Mouse (Mus musculus): ENCODE measurements around the gene Slc27a4. TPM values are rescaled to one million over a fixed set of nuclear protein-coding genes. Genes with fewer than 3 reads are reported as not detected.
A peak's percentile ranks its signal among the peaks of the same experiment; 100 is the strongest.

The Slc27a4 gene
- polyA plus RNA-seq, 1 experiment from 2014 or later, result 10.9 TPM

- Histone ChIP-seq H3K9me3 (replicated peaks) (no peaks in the 10 kb centered on the region), H3K27ac (ENCODE audit: poor library complexity, severe bottlenecking) (peak within 1 kb of the TSS; percentile 45; the same call in 1 of the 2 replicates), H3K36me3 (peaks cover 60% of the 10 kb centered on the region), H3K4me1 (replicated peaks) (peaks cover 12% of the 10 kb centered on the region), H3K4me3 (peak within 1 kb of the TSS; percentile 84), H3K27me3 (replicated peaks) (no peaks in the 10 kb centered on the region), H3K4me2 (peak within 1 kb of the TSS; percentile 89), H3K9ac (peak within 1 kb of the TSS; percentile 76)
- 2% methylated on average over 31 of the region's 31 CpGs for WGBS
- ATAC-seq (ENCODE audit: insufficient number of reproducible peaks, low FRiP score), result peak; percentile 87
Observed at GRCm38 (mm10) chr2:29787104-29787917, 15.1 kb upstream of the Slc27a4 start, which contains the start of gene Coq4. Gene Coq4, plus strand, starts transcription at chr2:29787493.

DNA sequence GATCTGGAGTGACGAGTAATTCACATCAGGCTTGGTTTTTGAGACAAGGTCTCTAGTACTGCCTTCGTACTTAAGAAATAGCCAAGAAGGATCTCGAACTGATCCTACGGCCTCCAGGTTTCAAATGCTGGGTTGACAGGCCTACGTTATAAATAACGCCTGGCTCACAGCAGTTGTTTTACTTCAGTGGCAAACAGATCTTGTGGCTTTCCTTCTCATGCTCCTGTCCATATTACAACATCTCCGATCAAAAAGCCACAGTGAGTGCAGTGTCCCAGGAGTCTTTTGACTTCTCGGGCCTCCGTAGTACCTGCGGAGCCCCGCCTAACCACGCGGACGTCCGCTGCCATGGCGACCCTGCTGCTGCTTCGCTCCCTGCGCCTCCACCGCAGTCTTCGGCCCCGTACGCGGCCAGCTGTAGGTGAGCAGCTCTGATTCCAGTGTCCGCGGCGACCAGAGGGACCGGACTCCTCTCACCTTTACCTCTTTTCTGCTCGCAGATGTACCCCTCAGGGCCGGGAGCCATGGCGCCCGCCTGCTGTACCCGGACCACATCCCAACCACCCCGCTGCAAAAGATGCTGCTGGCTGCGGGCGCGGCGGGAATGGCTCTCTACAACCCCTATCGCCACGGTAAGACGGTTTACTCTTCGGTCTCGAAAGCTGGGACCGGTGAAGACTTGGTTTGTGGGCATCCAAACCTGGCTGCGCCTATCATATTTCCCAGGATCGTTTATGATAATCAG is 14.3 kb upstream of the Slc27a4 start, which contains the start of gene Trub2:
Trub2 (minus strand) TSS at position 566 of the 745 bp plus-strand sequence.
- WGBS, result under 1% methylated on average over 45 of the region's 45 CpGs
- peak within 1 kb of the TSS; percentile 76 for H3K9ac ChIP-seq
- H3K36me3 ChIP-seq, result peaks cover 60% of the 10 kb centered on the region
- peak within 1 kb of the TSS; percentile 45; the same call in 1 of the 2 replicates for H3K27ac ChIP-seq (ENCODE audit: poor library complexity, severe bottlenecking)
- ATAC-seq (ENCODE audit: insufficient number of reproducible peaks, low FRiP score), result peak; percentile 88
- H3K27me3 ChIP-seq (replicated peaks), result no peaks in the 10 kb centered on the region
- peak within 1 kb of the TSS; percentile 84 for H3K4me3 ChIP-seq
- H3K4me1 ChIP-seq (replicated peaks), result peaks cover 12% of the 10 kb centered on the region
- peak within 1 kb of the TSS; percentile 89 for H3K4me2 ChIP-seq
- H3K9me3 ChIP-seq (replicated peaks), result no peaks in the 10 kb centered on the region

GRCm38 (mm10) chr2:29792772-29793487 is 9.5 kb upstream of the Slc27a4 start:
- H3K9ac ChIP-seq, result no peak overlapping the region
- no peak for ATAC-seq (ENCODE audit: insufficient number of reproducible peaks, low FRiP score)
- no peaks in the 10 kb centered on the region for H3K27me3 ChIP-seq (replicated peaks)
- H3K27ac ChIP-seq (ENCODE audit: poor library complexity, severe bottlenecking), result no peak overlapping the region
- no peaks in the 10 kb centered on the region for H3K9me3 ChIP-seq (replicated peaks)
- H3K4me1 ChIP-seq (replicated peaks), result peaks cover 5% of the 10 kb centered on the region; the same call in 1 of the 2 replicates
- 91% methylated on average over 2 of the region's 2 CpGs for WGBS
- H3K4me3 ChIP-seq, result no peak overlapping the region
- peaks cover 48% of the 10 kb centered on the region for H3K36me3 ChIP-seq
- H3K4me2 ChIP-seq, result no peak overlapping the region

GRCm38 (mm10) chr2:29802827-29803201 is 380 bp downstream of the Slc27a4 start:
- peak; percentile 63 for ATAC-seq (ENCODE audit: insufficient number of reproducible peaks, low FRiP score)
- Histone ChIP-seq H3K9me3 (replicated peaks) (no peaks in the 10 kb centered on the region), H3K27me3 (replicated peaks) (0 out of 2 replicates have a peak, but pooled peaks cover 11% of the 10 kb centered on the region), H3K4me3 (peak overlapping the region; percentile 93), H3K4me2 (peak overlapping the region; percentile 95), H3K4me1 (replicated peaks) (peaks cover 10% of the 10 kb centered on the region), H3K36me3 (peaks cover 38% of the 10 kb centered on the region), H3K9ac (peak overlapping the region; percentile 93), H3K27ac (ENCODE audit: poor library complexity, severe bottlenecking) (peak overlapping the region; percentile 61; the same call in 1 of the 2 replicates)
- WGBS, result under 1% methylated on average over 30 of the region's 39 CpGs

DNA sequence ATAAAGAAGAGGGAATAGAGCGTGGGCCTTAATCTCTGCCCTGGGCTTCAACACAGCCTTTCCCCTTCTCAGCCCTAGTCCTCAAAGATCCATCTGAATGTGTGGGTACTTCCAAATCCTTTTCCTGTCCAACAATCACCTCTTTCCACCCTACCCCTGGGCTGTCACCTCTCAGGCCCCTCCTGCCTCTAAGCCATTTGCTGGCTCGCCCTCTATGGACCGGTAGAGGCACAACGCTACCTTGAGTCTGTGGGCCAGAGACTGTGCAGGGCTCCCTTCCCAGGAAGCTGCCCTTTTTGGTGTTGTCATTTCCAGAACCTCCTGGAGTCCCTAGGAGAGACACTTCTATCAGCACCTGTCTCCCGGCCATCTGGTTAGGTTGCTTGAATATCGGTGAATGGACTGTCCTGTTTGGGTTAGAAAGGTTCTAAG is 982 bp downstream of the Slc27a4 start:
- Histone ChIP-seq H3K27me3 (replicated peaks) (0 out of 2 replicates have a peak, but pooled peaks cover 11% of the 10 kb centered on the region), H3K27ac (ENCODE audit: poor library complexity, severe bottlenecking) (no peak overlapping the region), H3K9me3 (replicated peaks) (no peaks in the 10 kb centered on the region), H3K36me3 (peaks cover 44% of the 10 kb centered on the region), H3K4me3 (peak overlapping the region; percentile 93), H3K9ac (peak overlapping the region; percentile 93), H3K4me2 (peak overlapping the region; percentile 95), H3K4me1 (replicated peaks) (peaks cover 10% of the 10 kb centered on the region)
- no peak for ATAC-seq (ENCODE audit: insufficient number of reproducible peaks, low FRiP score)
- WGBS, result 21% methylated on average over 6 of the region's 6 CpGs

GRCm38 (mm10) chr2:29815678-29816371 is 13.4 kb downstream of the Slc27a4 start:
- Histone ChIP-seq H3K9ac (no peak overlapping the region), H3K36me3 (peaks cover 49% of the 10 kb centered on the region), H3K9me3 (replicated peaks) (no peaks in the 10 kb centered on the region), H3K27ac (ENCODE audit: poor library complexity, severe bottlenecking) (no peak overlapping the region), H3K4me3 (no peak overlapping the region), H3K4me2 (no peak overlapping the region), H3K4me1 (replicated peaks) (peaks cover 7% of the 10 kb centered on the region), H3K27me3 (replicated peaks) (no peaks in the 10 kb centered on the region)
- no peak for ATAC-seq (ENCODE audit: insufficient number of reproducible peaks, low FRiP score)
- WGBS, result 73% methylated on average over 11 of the region's 11 CpGs

DNA sequence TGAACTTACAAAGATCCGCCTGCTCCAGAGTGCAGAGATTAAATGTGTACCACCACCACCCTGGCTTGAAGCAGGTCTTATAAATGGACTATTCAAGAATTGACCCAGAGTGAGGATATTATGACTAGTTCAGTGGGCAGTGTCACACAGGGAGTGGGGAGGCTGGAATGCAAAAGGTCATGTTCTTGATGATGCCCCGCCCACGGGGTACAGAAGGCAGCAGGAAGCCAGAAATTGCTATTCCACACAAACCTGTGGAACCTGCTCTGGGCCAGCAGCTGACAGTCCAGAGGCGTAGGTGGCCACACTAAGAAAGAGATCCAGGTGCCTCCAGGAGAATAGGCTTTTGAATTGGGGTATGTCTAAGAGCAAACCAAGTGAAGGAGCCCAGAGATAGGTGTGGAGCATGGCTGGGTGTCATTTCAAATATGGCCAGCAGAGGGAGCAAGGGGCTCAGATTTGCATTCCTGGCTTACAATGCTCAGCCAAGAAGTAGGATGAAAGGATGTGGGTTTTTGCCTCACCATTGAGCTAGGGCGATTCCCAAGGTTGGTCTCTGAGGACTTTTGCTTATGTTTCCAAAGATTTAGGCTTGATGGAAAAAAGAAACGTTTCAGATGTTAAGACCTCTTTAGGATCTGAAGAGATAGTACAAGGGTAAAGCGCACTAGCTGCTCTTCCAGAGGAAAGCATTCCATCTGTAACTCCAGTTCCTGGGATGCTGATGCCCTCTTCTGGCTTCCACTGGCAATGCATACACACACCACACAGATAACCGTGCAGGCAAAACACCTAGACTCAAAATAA is 15.2 kb downstream of the Slc27a4 start:
- no peak overlapping the region for H3K4me3 ChIP-seq
- peak overlapping the region; percentile 10; the same call in 1 of the 2 replicates for H3K4me2 ChIP-seq
- H3K9ac ChIP-seq, result no peak overlapping the region
- peaks cover 31% of the 10 kb centered on the region for H3K36me3 ChIP-seq
- no peaks in the 10 kb centered on the region for H3K27me3 ChIP-seq (replicated peaks)
- 35% methylated on average over 8 of the region's 8 CpGs for WGBS
- H3K9me3 ChIP-seq (replicated peaks), result no peaks in the 10 kb centered on the region
- 0 out of 2 replicates have a peak overlapping the region, but pooled peaks have one; percentile 17 for H3K27ac ChIP-seq (ENCODE audit: poor library complexity, severe bottlenecking)
- peak; percentile 54; the same call in 1 of the 2 replicates for ATAC-seq (ENCODE audit: insufficient number of reproducible peaks, low FRiP score)
- peaks cover 9% of the 10 kb centered on the region for H3K4me1 ChIP-seq (replicated peaks)

- Histone ChIP-seq H3K36me3 (peaks cover 19% of the 10 kb centered on the region), H3K9me3 (replicated peaks) (no peaks in the 10 kb centered on the region), H3K4me3 (no peak overlapping the region)
Observed at GRCm38 (mm10) chr2:29819363-29819762, 16.9 kb downstream of the Slc27a4 start.

DNA sequence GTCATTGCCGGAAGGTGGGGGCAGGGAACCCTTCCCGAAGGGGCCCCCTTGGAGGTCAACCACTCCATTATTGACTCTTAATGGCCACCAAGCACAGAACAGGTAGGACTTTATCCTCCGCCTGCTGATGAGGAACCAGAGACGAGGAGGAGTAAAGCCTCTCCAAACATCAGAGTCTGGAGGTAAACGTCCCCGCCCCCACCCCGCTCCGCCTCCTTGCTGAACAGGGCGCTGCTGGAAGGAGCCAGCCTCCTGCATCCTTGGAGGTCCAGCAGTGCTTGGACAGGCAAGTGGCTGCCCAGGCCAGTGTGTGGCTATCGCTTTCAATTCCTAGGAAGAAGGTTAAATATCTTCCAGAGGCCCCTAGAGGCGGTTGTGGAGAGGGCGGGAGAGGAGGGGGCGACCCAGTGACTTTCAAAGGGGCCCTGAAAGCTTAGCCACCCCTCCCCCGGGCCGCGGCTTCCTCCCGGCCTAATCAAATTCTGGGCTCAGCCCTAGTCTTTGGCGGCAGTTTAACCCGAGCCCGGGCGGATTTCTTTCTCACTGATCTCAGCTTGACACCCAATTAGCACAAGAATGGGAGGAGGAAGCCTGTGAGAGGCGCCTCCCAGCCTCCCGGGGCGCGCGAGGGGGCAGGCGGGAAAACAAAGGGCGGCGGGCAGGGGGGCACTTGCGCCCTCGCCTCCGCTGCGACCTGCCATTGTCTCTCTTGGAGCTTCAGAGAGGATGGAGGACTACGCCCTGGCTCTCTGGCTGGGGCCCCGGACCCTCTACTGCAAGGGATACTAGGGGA is 17.8 kb downstream of the Slc27a4 start, which contains the start of gene Urm1:
Urm1 (plus strand) TSS at position 51 of the 793 bp plus-strand sequence.
- H3K4me1 ChIP-seq (replicated peaks), result peaks cover 9% of the 10 kb centered on the region
- peak; percentile 69 for ATAC-seq (ENCODE audit: insufficient number of reproducible peaks, low FRiP score)
- WGBS, result 2% methylated on average over 35 of the region's 35 CpGs
- peak within 1 kb of the TSS; percentile 92 for H3K27ac ChIP-seq (ENCODE audit: poor library complexity, severe bottlenecking)
- H3K36me3 ChIP-seq, result peaks cover 12% of the 10 kb centered on the region
- H3K4me2 ChIP-seq, result peak within 1 kb of the TSS; percentile 80
- peak within 1 kb of the TSS; percentile 75 for H3K9ac ChIP-seq
- H3K27me3 ChIP-seq (replicated peaks), result no peaks in the 10 kb centered on the region
- no peaks in the 10 kb centered on the region for H3K9me3 ChIP-seq (replicated peaks)
- H3K4me3 ChIP-seq, result peak within 1 kb of the TSS; percentile 49

More at GRCm38 (mm10) chr2:29819363-29819762, 16.9 kb downstream of the Slc27a4 start:
- no peak overlapping the region for H3K27ac ChIP-seq (ENCODE audit: poor library complexity, severe bottlenecking)
- no peak overlapping the region for H3K9ac ChIP-seq
- 24% methylated on average over 2 of the region's 2 CpGs for WGBS
- no peak for ATAC-seq (ENCODE audit: insufficient number of reproducible peaks, low FRiP score)
- H3K27me3 ChIP-seq (replicated peaks), result no peaks in the 10 kb centered on the region
- H3K4me2 ChIP-seq, result peak overlapping the region; percentile 80
- peaks cover 9% of the 10 kb centered on the region for H3K4me1 ChIP-seq (replicated peaks)
